Mouse (Mus musculus): ENCODE data around the gene Scd3.

Scd3 gene

DNA sequence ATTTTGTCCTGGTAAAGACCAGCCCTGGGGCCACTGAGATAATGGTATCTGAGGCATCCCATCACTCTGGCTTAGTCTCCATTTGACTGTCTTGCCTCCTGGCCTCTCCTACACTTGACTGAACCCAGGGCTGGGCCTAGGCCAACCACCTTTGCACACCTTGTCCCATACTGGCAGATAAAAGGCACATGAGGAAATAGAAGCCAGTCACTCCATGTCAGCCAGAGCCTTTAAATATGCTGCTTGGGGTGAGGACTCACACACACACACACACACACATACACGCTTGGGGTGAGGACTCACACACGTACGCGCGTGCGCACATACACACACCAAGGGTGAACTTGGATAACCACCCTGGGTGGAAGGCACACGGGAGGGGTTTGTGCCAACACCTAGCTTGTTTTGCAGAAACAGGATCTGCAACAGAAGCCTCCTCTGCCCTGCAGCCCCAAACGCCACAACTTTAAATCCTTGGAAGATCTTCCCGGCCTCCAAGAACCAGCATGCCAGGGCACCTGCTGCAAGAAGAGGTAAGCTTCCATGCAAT lies at the start of gene Scd3:
Scd3 (plus strand) TSS at position 255 of the 550 bp plus-strand sequence.
- no peak for DNase-seq (ENCODE audit: low spot score in 2 of 2)

DNA sequence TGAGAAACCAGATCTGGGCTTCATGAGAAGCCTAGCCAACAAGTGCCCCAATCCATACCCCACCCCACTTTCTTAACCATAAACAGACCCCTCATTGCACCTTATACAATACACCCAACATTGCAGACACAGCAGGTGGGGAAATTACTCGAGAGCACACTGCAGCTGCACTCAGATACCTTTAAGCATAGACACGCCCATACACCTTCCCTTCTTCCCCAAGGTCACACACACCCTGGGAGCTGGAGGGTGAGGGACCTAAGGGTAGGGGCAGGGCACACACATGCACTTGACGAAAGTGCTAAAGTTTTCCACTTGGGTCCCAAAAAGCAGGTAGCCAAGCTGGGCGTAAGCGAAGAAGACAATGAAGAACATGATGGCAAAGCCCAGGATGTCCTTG lies 49.3 kb upstream of the Scd3 start:
- DNase-seq (ENCODE audit: low spot score in 2 of 2): no peak

DNA sequence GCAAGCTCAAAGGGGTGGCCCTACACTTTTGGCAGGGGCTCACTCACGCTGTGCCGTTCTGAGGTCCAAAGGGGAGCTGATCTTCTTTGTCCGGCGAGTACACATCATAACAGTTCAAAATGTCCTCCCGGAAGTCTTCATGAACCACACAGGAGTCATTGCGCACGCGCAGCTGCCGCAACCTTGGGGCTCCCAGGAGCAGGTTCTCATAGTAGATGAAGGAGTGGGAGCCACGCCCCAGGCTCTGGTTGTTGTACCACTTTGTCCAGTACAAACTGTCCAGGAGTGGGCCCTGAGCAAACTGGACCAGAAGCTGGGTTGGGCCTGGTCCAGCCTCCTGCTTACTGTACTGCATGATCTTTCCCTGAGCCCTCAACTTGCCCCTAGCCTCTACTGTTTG lies 46.1 kb upstream of the Scd3 start:
- DNase-seq (ENCODE audit: low spot score in 2 of 2): no peak

DNA sequence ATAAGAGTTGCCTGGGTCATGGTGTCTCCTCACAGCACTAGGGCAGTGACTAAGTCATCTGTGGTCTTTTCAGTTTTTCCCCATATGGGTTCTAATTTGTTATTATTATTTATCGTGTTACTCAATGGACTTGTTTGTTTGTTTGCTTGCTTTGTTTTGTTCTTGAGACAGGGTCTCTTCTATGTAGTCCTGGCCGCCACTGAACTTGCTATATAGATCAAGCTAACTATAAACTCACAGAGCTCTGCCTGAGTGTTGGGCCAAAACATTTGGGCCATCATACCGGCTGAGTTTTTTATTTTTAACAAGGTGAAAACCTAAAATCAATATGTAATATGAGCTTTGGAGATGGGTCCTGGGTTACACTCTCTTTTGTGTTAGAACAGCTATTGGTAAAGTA lies 43.7 kb upstream of the Scd3 start:
- no peak for DNase-seq (ENCODE audit: low spot score in 2 of 2)

DNA sequence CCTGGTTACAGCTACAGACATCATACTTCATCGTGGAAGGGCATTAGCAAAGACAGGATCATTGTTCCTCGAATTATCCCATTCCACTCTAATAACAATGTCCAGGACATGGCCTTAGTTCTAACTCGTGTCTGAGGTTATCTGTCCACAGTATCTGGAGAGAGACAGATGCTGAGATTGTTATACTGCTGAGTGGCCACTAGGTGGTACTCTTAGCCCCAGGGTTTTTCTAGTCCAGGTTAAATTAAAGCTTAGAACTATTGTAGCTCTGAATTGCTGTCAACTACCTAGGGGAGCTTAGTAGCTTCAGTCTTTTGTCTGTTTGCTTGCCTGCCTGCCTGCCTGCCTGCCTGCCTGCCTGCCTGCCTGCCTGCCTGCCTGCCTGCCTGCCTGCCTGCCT lies 41.6 kb upstream of the Scd3 start:
- DNase-seq (ENCODE audit: low spot score in 2 of 2): no peak

DNA sequence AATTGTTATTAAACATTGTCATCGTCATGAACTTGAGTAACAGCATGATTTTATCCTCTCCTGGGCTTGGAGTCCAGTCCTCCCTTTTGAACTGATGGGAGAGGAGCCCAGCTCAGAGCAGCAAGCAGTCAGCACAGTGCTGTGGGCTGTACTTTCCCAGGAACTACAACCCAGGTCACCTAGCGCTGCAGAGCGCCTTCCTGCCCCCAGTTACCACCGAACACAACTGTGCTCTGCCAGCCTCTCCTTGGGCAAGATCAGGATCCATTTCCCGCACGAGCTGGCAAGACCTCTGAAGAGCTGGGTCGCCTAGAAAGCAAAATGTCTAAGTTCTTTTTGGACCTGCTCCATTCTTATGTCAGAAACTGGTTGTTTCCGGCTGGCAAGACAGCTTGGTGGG lies 28.2 kb upstream of the Scd3 start:
- DNase-seq (ENCODE audit: low spot score in 2 of 2): no peak

DNA sequence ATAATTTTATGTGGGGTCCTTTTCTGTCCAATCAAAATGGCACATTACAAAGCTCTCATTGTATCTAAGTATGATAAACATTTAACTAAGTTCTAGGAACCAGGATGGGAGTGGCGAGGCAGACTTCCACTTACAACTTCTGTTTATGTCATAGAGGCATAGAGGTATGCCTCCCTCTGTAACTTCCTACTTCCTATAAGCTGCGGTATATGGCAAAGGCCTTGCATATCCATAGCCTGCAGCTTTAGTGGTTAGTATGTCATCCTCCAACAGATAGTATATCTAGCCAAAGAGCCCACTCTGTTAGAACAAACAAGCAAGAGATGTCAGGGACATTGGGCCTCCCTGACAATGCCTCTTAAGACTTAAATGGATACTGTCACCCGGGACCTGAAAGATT lies 26.3 kb upstream of the Scd3 start:
- DNase-seq (ENCODE audit: low spot score in 2 of 2): no peak

DNA sequence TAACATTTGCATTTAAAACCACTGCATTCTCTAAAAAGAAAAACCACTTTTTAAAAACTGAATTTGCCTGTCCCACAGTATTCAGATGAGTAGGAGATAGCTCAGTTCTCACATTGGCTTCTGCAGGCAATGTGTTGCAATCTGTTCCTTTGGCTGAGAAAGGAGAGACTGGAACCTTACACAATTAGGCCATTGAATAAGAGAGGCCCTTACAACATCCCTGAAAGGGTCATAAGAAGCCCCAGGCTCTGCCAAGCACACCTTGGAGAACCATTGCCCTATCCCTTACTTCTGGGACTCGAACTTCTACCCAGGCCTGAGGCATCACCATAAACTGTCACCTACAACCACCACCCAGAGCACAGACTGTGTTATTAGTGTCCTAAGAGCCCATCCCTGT lies 22.6 kb upstream of the Scd3 start:
- DNase-seq (ENCODE audit: low spot score in 2 of 2): no peak

DNA sequence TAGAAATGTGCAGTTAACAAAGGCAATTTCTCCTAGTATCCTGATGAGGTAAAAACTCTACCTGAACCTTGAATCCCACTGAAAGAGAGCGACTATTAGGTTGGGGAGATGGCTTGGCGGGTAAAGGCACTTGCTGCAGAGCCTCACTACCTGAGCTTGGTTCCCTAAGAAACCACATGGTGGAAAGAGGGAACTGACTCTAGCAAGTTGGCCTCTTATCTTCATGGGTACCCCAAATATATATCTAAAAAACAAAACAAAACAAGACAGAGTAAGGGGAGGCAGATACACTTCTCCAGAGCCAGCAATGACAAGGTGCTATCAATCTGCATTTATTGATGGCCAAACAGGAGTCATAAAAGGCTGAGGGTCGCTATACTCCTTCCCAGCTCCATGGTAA lies 19.1 kb upstream of the Scd3 start:
- no peak for DNase-seq (ENCODE audit: low spot score in 2 of 2)

DNA sequence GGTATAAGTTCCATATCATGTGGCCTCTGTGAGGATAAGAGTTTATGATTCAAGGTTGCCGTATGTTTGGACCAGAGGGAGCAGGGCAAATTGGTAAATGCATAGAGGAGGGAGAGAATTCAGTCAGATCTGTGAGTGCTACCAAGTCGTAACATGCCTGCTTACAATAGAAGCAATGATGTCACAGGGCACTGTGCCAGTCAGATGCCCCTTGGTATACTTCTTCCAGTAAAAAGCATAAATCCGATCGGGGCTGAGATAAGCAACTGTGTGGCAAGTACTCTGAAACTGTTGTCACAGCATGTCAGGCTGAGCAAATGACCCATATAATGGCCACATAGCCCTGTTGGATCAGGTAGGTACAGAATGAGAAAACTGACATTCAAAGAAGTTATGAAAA lies 14.0 kb upstream of the Scd3 start:
- no peak for DNase-seq (ENCODE audit: low spot score in 2 of 2)

DNA sequence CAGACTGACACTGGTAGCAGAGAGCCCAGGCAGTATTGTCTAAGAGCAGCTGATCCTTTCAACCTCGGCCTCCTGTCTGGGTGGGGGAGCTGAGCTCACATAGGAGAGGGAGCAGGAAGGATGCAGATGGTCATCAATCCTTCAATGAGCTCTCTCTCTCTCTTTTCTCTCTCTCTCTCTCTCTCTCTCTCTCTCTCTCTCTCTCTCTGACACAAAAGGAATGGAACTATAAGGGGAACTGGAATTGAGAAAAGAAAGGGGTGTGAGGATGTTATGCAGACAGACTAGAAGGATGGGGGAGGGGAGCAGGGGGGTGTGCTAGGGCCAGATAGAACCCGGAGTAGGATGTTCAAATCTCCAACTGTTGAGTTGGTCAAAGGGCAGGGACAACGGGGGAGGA lies 10.7 kb upstream of the Scd3 start, which contains the start of gene Pkd2l1:
Pkd2l1 (minus strand) TSS at position 101 of the 400 bp plus-strand sequence.
- no peak for DNase-seq (ENCODE audit: low spot score in 2 of 2)

DNA sequence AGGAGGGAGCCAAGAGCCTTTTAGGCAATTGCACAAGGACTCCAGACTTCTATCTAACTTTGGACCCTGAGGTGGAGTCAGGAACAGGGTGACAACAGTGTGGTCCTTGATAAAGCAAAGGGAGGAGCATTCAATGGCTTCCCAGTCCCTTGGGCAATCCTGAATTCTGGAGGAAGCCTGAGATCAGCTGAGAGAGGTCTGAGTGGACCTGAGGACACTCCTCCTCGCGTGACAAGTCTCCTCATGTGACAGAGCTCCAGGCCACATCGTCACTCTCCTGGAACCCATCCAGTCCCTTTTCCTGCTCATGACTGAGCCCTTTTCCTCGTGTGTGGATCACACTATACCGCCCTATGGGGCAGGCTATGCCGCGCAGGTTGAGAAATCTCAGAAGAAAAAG lies 9.2 kb upstream of the Scd3 start:
- DNase-seq (ENCODE audit: low spot score in 2 of 2): no peak

DNA sequence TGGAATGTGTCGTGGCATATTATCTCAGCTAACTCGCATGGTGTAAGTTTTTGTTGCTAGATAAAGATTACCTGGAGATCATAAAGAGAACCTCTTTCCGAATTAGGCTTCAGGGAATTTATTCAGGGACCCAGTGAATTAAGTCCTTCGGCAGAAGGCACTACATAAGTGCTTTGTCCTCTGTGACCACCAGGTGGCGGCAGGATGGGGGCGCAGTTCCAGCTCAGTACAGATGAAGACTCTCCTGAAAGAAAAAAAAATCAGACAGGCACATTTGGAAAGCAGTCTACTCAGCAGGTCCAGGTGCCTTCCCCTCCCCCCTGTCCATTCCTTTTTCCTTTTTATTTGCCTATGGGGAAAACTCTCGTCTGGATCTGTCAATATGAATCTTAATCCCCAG lies 7.9 kb upstream of the Scd3 start:
- DNase-seq (ENCODE audit: low spot score in 2 of 2): peak; percentile 33 to 77

DNA sequence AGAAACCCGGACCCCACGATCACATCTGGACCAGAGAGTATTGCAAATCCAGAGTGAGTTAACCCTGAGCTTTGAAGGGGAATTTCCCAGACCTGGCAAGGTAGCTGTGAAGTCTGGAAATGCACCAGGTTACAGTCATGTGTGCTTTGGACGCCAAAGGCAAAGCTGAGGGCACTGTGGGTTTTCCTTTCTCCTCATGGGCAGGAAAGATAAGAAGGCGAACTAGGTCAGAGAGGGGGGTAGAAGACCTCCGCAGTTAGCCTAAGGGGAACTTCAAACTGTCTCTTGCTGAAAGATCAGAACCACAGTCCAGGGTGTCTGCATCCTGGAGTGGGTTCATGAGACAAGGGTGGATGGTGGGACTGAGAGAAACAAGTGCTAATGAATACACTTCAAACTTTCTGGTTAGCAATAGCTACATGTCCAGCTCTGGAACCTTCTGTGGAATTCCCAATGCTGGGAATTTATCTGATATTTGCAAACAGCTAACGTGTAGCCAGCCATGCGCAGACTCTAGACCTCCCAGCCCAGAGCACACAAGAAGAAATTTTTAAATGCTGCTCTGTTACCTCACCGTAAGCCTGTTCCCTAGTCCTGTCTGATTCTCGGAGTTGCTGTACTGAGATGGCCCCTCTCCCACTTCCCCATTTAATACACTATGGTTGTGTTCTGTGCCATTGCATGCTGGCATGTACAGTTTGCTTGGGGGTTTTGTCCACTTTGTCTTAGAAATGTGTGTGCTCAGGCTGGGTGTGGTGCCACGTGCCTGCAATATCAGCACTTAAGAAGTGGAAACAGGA lies 5.8 kb upstream of the Scd3 start:
- no peak for DNase-seq (ENCODE audit: low spot score in 2 of 2)

DNA sequence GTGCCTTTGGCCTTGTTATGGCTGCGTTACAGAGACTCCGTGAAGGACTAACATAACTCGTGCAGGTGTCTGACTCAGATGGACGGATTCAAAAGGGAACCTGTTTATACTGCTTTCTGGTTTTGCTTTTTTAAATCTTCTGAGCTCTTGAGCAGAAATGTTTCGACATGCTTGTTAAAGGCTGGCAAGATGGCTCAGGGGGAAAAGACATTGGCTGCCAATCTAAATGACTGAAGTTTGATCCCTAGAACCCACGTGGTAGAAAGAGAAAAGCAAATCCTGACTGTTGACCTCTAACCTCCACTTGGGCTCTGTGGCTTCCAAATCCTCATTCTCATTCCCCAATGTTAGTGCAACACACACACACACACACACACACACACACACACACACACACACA lies 4.6 kb upstream of the Scd3 start:
- no peak for DNase-seq (ENCODE audit: low spot score in 2 of 2)

DNA sequence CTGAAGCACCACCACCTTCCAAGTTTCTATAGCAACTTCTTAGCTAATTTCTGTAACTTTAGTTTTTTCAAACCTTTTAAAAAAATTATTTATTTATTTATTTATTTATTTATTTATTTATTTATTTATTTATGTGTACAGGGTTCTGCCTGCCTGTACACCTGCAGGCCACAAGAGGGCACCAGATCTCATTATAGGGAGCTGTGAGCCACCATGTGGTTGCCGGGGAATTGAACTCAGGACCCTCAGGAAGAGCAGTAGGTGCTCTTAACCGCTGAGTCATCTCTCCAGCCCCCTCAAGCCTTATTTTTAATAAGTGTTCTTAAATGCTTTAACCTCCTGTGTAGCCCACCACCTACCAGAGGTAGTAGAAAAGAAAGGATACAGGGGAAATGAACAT lies 4.1 kb upstream of the Scd3 start:
- peak in 1 of 2 experiments; percentile 53 for DNase-seq (ENCODE audit: low spot score in 2 of 2)

DNA sequence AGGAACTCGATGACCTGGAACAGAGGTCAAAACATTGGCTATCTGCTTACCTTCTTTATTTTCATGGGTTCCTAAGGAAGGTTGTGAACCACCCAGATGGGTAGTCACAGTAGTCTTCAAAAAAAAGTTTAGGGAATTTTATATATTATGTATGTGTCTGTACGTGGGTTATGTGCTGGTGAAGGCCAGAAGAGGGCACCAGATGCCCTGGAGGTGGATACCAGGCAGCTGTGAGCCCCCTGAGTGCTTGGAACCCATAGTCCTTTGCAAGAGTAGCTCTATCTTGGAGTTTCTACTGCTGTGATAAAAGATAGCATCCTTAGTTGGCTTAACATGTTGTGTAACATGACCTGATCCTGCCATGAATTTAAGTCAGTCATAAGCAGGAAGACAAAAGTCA lies 4.0 kb downstream of the Scd3 start:
- no peak for DNase-seq (ENCODE audit: low spot score in 2 of 2)

DNA sequence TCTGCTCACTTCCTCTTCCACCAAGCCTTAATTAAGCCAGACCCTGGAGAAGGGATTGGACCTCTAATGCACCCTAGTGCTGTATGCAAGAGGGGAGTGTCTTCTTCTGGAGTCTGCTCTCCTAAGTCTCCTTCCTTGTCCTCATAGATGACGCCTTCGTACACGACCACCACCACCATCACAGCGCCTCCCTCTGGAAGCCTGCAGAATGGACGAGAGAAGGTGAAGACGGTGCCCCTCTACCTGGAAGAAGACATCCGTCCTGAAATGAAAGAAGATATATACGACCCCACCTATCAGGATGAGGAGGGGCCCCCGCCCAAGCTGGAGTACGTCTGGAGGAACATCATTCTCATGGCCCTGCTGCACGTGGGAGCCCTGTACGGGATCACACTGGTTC lies 12.2 kb downstream of the Scd3 start:
- no peak for DNase-seq (ENCODE audit: low spot score in 2 of 2)

DNA sequence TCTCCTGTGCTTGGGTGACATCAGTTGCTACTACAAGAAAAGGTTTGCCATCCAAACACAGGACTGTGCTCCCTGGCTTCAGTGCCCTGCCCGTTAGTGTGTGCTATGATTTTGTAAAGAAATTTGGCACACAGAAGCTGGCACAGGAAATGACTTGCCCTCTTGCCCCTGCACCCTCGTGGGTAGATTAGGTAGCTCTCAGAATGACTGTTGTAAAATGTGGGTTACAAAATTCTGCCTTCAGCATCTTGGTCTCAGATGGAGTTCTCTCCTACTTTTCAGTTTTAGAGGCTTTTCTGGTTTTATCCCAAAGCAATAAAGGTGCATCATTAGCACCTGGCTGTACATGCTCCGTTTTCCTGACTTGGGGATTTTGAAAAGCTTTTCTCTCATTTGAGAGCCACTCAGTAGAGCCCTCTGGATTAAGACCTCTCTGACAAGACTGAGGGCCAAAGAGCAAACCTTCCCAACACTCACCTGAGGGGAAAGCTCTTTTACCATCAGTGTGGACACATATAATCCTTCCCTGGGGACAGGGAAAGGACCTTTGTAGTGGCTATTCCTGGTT lies 15.0 kb downstream of the Scd3 start:
- no peak for DNase-seq (ENCODE audit: low spot score in 2 of 2)

DNA sequence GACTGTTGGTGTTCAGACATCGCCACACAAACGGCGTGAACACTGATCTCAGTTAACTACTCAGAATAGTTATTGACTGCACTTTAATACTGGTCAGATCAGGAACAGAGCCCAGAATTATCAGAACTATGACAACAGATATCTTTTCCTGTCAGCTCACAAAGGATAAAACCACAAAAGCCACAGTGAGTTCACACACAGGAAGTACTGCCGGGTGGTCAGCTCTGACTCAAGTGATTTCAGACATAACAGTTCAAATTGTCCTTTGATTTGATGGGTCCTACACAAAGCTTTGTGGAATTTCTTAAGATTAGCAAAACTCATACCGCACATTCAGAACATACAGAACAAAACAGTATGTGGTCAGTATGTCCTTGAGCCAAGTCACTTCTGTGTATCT lies 22.7 kb downstream of the Scd3 start:
- no peak for DNase-seq (ENCODE audit: low spot score in 2 of 2)

DNA sequence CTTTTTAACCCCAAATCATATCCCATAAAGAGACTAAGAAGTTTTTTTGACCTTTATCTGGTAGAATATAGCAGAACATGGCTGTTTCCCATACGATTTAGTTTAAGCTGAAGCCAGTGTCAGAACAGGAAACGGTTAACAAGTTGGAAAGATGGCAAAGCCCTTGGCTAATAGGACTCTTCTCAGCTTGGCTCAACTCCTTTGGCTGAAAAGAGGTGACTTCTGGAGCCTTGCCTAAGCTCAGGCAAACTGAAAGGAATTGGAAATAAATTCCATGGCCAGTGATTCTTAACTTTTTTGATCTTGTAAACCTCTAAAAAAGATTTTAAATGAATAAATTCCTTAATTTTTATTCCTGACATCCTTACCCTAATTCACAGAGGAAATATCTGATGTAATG lies 26.7 kb downstream of the Scd3 start:
- DNase-seq (ENCODE audit: low spot score in 2 of 2): no peak

DNA sequence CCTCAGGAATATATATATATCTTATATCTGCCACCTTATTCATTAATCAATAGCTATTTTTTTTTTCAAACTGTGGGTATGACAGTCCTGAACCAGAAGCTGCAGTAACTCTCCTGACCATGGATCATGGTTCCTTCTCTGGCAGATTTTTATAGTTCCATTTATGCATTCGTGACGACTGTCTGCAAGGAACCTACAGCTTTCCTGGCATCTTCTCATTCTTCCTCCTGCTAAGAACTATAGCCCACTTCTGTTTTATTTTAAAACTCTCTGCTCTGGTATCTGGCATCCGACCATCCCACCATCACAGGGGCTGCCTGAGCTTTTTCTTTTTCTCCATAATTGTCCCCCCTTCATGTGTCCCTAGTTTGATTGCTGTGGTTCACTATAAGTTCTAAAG lies 27.1 kb downstream of the Scd3 start:
- DNase-seq (ENCODE audit: low spot score in 2 of 2): no peak

DNA sequence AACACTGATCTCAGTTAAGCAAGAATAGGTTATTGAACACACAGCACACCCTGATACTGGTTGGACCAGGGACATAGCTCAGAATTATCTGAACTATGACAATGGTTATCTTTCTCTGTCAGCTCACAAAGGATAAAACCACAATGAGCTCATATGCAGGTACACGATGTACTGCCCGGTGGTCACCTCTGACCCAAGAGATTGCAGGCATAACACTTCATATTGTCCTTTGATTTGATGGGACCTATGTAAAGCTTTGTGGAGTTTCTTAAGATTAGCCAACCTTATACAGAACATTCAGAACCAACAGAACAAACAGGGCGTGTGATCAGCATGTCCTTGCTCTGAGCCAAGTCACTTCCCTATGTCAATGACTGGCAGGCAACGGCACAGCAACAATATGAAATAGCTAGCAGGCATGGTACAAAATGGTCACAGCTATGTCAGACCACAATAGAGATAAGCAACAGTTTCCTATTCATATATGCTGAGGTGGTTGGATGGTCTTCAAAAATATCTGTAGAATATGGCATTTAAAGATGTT lies 28.6 kb downstream of the Scd3 start:
- no peak for DNase-seq (ENCODE audit: low spot score in 2 of 2)
